Mouse (Mus musculus) mouse trophoblast stem cell (cell line): ENCODE data around the gene Ttc30a2.
"Not testable (repeated sequence)": the region's sequence is repeated elsewhere in the genome, so short reads cannot be mapped to it uniquely, and the experiment has no call there.

Source experiments
- in situ Hi-C, 2 experiments: fragments of 300-500 bp; cut with MseI, MboI; formaldehyde crosslinking; loops; 2 replicates in 1 of 2; 3 replicates in 1 of 2; pipeline ENCODE4 v1.15.1; 2025

Ttc30a2 gene

DNA sequence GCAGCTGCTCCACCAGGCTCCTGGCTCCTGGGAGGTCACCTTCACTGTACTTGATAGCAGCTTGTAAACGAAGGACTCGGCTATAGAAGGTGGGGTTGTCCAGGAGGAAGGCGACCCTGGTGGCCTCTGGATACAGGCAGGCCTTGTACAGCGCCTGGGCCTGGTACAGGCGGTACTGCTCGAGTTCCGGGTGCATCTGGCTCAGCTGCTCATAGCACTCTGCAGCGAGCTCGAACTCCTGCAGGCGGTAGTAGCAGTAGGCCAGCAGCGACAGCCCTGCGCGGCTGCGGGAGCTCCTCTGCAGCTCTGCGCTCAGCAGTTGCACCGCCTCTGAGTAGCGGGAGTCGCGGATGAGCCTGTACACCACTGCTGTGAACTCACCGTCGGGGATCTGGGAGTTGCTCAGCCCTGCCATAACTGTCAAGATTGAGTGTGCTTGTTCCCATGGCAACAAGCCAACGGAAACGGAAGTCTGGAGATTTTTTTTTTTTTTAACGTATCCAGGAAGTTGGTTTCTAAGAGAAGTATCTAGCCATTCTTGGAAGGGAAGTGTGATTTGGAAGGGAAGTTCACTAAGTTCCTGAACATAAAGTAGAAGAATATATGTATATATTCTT, at the start of gene Ttc30a2:
Gene Ttc30a2 (minus strand): TSS at position 419 of the 617 bp plus-strand sequence.
- in situ Hi-C loops = not testable (repeated sequence)

DNA sequence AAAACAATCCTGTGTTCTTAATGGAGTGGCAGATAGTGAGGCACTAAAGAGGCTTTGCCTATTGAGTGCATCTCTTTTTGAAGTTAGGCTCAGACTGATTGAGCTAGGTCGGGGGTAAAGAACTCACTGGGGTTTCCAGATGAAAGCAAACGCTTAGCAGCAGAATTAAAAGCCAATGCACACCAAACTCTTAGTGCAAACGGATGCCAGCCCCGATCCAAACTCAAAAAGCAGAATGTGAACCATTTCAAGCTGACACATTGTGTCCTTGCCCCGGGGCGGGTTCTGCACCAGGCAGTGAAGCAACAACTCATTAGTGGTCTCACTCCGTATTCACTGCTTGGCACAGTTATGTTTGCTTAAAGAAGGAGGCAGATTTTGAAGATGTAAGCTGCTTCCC, 38.9 kb upstream of the Ttc30a2 start:
- in situ Hi-C loops = no loop called here

- in situ Hi-C loops = no loop called here
Observed at GRCm38 (mm10) chr2:76016136-76016535, 38.2 kb upstream of the Ttc30a2 start.

GRCm38 (mm10) chr2:76015460-76015859, 37.5 kb upstream of the Ttc30a2 start:
- in situ Hi-C loops = no loop called here

DNA sequence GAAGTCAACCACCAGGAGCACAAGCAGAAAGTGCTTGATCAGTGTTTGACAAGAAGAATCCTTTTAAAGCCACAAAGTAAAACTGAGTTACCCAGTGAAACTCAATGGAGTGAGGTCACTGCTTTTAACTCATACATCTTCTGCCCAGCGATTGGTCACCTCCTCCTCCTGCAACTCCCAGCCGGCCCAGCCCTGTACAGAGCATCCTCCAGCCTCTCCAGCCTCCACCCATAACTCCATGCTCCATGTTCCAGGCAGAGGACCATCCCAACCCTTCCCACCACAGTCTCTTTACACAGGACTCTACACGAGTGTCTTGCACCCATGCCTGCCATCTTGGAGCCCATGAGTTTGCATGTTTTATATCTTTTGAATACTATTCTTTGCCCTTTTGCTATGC, 36.7 kb upstream of the Ttc30a2 start:
- in situ Hi-C loops = no loop called here

- in situ Hi-C loops = no loop called here
Observed at GRCm38 (mm10) chr2:76006194-76006593, 28.2 kb upstream of the Ttc30a2 start.

DNA sequence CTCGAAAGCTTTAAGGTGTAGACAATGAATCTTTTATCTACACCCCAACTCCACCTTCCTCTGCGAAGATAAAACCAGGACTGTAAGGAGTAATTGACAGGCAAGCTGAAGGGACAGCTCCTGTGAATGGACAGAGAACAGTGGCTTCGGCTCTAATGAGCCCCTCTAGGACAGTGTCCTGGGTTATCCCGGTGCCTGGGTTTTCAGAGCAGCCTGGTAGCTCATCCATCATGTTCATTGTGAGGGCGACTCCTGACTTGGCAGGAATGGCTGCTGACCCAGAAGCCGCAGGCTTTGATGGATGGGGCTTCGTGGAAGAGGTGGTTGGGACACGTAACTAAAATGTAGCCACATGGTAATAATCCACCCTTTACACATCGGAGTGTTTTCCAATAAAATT, 24.9 kb upstream of the Ttc30a2 start:
- in situ Hi-C loops = no loop called here

DNA sequence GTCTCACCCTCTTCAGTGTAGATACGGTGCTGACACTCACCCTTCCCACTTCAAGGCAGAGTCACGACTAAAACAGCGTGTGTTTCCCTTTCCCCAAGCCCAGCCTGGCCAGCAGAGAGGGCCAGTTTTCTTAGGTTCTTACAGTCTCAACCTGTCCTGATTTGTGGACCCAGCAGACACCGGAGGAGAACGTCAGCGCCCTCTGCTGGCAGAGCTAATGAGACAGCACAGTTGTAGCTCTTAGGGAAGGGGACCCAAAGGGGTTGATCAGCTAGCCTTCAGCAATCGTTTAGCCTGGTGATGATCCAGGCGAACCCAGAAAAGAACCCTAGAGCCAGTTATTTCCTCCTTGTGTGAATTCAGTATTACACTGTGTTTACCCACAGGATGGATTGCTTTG, 23.4 kb upstream of the Ttc30a2 start:
- in situ Hi-C loops = no loop called here

- in situ Hi-C loops = no loop called here
Observed at GRCm38 (mm10) chr2:75999636-76000035, 21.7 kb upstream of the Ttc30a2 start.

DNA sequence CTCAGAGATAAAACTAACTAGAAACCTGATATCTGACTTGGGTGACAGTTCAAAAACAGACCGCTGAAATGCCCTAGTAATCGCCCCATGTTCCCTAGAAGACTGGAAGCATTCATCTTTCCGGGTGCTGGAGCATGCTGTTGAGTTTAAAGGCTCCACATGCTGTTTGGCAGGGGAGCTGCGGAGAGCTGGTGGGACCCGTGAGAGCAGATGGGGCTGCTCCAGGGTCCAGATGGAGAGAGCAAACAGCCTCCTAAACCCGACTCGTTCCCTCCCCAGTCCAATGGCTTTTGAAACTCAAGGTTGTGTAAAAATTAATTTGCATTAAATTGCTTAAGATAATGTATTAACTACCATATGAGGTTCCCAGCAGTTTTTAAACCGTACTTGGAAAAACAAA, 20.7 kb upstream of the Ttc30a2 start:
- in situ Hi-C loops = no loop called here

- in situ Hi-C loops = no loop called here
Observed at GRCm38 (mm10) chr2:75997726-75998125, 19.8 kb upstream of the Ttc30a2 start.

DNA sequence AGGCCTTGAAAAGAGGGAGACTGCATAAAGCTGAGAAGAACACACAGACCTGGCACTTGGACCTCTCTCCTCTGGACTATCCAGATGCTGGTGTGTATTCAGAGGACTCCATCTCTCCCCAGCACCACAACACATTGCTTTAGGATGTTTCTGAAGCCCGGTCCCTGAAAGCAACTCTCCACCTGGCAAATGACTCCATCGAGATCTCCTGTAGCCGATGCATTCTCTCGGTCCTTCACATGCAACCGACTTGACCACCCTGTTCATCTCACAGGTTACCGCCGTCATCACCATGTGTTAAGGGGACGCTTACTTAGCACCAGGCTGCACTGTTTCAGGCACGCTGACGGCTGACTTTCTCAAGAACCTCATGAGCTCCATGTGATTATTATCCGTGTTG, 16.9 kb upstream of the Ttc30a2 start:
- in situ Hi-C loops = loop anchor here in 1 of 2 experiments (5.0 kb wide), 1 partner anchor 77 kb away; no protein-coding TSS in a partner anchor

GRCm38 (mm10) chr2:75991581-75992205, 13.7 kb upstream of the Ttc30a2 start:
- in situ Hi-C loops = loop anchor here in 1 of 2 experiments (5.0 kb wide), 1 partner anchor 81 kb away; no protein-coding TSS in a partner anchor

- in situ Hi-C loops = loop anchor here in 1 of 2 experiments (5.0 kb wide), 1 partner anchor 81 kb away; no protein-coding TSS in a partner anchor
Observed at GRCm38 (mm10) chr2:75990885-75991539, 13.0 kb upstream of the Ttc30a2 start.

GRCm38 (mm10) chr2:75989694-75990093, 11.7 kb upstream of the Ttc30a2 start:
- in situ Hi-C loops = loop anchor here (5.0 kb wide), 1 partner anchor 83 kb away; no protein-coding TSS in a partner anchor

GRCm38 (mm10) chr2:75988779-75989363, 10.9 kb upstream of the Ttc30a2 start:
- in situ Hi-C loops = loop anchor here in 1 of 2 experiments (5.0 kb wide), 1 partner anchor 83 kb away; no protein-coding TSS in a partner anchor

- in situ Hi-C loops = loop anchor here in 1 of 2 experiments (5.0 kb wide), 1 partner anchor 84 kb away; no protein-coding TSS in a partner anchor
Observed at GRCm38 (mm10) chr2:75988378-75988777, 10.4 kb upstream of the Ttc30a2 start.

- in situ Hi-C loops = loop anchor here in 1 of 2 experiments (5.0 kb wide), 1 partner anchor 85 kb away; no protein-coding TSS in a partner anchor
Observed at GRCm38 (mm10) chr2:75987739-75988138, 9.8 kb upstream of the Ttc30a2 start.

- in situ Hi-C loops = loop anchor here in 1 of 2 experiments (5.0 kb wide), 1 partner anchor 87 kb away; no protein-coding TSS in a partner anchor
Observed at GRCm38 (mm10) chr2:75985124-75985523, 7.2 kb upstream of the Ttc30a2 start.

GRCm38 (mm10) chr2:75983847-75984246, 5.9 kb upstream of the Ttc30a2 start:
- in situ Hi-C loops = no loop called here

DNA sequence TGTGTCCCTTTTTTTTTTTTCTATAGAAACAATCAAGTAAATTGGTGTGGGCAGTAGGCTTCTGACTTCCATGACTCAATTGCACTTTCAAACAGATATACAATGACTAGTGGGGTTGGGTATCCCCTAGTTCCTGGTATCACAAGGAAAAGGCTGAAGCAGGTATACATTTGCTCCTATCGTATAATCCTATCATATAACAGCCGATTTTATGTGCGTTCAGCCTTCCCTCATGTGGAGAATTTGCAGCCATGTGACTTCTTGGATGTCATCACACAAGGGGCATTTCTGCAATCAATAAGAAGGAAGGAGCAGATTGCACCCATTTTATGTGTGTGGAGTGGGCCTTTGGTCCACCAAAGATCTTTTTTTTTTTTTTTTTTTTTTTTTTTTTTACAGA, 5.1 kb upstream of the Ttc30a2 start:
- in situ Hi-C loops = no loop called here

DNA sequence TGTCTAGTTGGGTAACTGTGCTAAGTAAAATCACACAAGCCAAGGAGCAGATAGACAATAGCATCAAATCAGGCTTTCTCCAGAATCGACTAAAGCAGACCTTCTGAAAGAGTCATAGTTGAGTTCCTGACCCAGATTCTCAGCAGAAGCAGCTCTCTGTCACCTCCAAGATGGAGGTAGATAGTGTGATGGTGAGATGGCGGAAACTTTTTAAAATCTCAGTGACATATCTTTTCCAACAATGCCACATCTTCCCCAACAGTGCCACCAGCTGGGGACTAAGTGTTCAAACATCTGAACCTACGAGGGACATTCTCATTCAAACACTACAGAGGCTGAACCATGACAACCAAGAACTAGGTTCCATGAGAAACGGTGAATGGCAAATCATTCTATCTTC, 4.7 kb upstream of the Ttc30a2 start:
- in situ Hi-C loops = no loop called here
